Mouse (Mus musculus): ENCODE results near the gene Tmem222. TPM values are rescaled to one million over a fixed set of nuclear protein-coding genes. Genes with fewer than 3 reads are reported as not detected.

Gene Tmem222
- total RNA-seq, 2 experiments from 2014 or later = 49.5 to 54.8 TPM

- DNase-seq = no peak
Measured at GRCm38 (mm10) chr4:133285950-133286349, 8.4 kb upstream of the Tmem222 start.

DNA sequence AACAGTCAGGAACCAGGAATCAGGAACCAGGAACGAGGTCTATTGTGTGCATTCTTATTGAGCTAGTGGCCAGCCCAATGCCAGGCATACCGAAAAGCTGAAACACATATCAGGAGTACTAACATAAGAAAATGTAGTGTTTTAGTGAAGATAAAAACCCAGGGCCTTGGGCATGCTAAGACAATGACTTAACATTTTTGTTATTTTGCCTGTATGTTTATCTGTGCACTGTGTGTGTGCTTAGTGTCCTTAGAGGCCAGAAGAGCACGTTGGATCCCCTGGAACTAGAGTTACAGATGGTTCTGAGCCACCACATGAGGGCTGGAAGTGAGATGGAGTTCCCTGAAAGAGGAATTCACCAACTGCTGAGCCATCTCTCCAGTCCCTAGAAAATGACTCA lies 7.7 kb upstream of the Tmem222 start:
- DNase-seq = no peak

DNA sequence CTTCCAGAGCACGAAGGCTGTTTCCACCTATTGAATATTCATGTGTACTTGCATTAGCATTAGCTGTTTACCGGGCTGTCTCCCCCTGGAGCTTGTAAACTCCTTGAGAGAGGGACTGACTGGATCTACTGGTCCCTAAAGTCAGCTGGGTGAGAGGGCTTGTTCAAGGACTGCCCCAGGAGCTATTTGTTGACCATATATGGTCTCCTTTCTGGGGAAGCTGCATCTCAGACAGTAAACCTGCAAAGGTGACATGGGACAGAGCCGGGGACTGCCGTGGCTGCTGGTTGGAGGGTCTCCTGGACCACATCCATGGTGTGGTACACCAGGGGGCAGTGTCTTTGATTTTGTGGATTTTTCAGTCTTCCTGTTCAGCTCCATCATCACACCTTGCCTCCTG lies 5.1 kb upstream of the Tmem222 start:
- DNase-seq = no peak

- peak; percentile 43 for DNase-seq
Measured at GRCm38 (mm10) chr4:133281951-133282481, 4.4 kb upstream of the Tmem222 start.

- DNase-seq = no peak
Measured at GRCm38 (mm10) chr4:133281513-133281912, 3.9 kb upstream of the Tmem222 start.

GRCm38 (mm10) chr4:133278482-133278881 lies 890 bp upstream of the Tmem222 start:
- DNase-seq = no peak

- DNase-seq = no peak
Measured at GRCm38 (mm10) chr4:133278067-133278466, 475 bp upstream of the Tmem222 start.

DNA sequence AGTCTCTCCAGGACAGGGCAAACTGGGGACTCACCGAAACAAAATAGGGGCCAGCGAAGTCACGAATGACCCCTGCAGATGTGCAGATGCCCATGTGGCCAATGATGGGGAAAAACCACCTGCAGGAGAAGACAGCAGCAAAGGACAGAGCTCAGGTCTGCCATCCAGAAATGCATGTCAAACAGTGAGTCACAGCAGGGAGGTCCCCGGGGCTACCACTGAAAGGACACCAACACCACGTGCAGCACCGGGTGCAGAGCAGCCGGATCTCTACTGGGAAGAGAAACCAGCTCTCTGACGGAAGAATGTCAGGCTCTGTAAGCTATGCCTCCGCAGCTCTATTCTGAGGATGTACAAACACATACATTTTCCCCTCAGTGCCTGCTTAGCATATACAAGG lies 6.7 kb downstream of the Tmem222 start:
- DNase-seq = no peak

DNA sequence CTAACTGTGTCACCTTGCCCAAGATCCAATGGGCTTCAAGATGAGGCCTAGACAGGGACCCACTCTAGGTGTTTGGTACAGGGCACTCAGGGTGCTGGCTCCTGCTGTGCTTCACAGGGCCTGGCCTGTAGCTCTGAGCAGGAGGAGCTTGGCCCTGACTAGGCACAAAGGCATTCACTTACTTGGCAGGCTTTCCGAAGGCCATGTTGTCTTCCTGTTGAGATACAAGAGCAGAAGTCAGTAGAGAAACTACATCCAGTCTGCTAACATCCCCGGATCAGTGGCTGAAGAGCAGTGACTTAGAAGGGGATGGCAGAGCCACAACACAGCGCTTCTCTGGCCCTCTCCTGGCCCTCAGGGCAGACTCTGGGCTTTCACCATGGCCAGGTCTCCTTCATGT lies 8.0 kb downstream of the Tmem222 start:
- DNase-seq = peak; percentile 79

GRCm38 (mm10) chr4:133268931-133269330 lies 8.7 kb downstream of the Tmem222 start:
- DNase-seq = no peak

DNA sequence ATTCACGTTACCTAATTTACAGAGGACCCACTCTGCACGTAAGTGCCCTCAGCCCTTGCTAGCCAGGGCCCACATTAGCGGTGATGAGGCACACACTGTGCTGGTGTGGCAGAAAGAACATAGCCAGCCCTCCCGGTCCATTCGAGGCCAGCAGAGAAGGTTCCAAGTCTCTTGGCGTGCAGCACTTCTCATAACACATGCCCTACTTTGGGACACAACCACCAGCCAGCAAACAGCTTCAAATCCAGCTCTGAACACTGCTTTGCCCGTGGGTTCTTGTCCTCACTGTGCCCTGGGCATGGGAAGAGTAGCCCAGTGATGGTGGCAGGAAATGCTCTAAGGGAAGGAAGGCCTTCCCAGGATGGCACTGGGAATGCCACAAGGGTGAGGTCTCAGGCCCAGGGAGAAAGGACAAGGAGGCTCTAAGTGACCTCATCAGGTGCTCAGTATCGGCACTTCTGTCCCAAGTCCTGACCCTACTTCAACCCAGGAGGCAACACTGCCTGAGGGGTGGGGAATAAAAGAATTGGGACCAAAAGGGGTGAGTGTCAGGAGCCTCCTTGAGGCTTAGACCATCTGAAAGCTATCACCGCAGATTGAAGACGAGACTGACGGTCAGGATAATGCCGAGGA lies 11.2 kb downstream of the Tmem222 start:
- peak; percentile 55 for DNase-seq

GRCm38 (mm10) chr4:133265759-133266158 lies 11.8 kb downstream of the Tmem222 start:
- no peak for DNase-seq

DNA sequence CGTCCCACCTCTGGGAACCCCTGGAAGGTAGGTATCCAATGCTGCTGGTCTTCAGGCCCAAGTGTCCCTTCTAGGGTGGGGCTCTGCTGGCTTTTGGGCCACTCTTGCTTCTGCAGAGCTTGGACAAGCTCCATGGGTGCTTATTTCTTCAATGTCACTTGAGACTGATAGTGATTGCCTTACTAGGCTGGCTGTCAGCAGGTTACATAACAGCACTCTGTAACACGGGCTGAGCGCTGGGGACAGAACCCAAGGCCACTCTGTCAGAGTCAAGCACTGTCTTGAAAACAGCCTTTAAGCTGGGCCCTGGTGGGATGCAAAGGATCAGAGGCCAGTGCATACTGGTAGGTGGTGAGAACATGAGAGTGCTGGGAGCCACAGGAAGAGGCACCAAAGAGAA lies 12.3 kb downstream of the Tmem222 start:
- peak; percentile 63 for DNase-seq

DNA sequence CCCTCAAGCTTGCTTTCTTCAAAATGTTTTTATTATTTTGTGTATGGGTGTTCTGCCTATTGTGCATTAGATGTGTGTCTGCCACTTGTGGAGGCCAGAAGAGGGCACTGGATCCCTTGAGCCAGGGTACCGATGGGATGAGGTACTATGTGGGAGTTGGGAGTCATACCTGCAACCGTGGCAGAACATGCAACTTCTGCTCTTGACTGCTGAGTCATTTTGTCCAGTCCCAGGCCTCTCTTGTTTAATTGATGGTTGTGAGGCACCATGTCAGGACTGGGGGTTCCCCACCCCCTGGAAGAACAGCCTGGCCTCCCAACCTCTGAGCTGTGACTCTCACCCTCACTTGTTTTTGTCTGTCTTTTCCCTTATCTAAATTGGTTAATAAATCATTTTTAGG lies 13.0 kb downstream of the Tmem222 start:
- DNase-seq = no peak

DNA sequence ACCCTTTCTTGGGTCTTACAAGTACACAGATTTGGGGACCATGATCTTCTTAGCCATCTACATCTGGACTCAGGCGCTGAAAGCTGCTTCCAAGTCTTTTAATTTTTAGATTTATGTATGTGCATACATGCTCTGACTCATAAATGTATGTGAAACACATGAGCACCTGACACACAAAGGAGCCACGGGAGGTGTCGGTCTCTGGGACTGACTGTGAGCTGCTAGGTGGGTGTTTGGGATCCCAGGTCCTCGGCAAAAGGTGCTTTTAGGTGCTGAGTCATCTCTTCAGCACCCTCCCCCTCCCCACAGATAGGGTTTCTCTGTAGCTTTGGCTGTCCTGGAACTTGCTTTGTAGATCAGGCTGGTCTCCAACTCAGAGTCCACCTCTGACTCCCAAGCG lies 13.8 kb downstream of the Tmem222 start:
- no peak for DNase-seq

DNA sequence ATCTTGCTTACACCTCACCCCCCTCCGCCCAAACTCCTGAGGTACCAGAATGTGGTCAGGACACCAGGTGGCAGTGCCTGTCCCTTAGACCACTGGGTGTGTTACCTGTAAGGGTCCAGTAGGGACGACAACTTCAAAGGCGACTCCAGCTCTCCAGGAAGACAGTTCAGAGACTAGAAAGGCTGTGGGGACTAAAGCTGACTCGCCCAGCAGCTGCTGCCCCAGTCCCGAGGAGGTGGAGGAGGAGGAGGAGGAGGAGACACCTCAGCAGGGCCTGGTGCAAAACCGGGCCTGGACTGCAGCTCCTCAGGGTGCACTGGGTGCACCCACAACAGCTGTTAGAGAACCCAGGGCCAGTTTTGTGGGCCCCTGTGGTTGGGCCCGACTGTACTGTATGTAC lies 14.7 kb downstream of the Tmem222 start, which contains the start of gene Sytl1:
Sytl1 (minus strand) TSS at position 232 of the 400 bp plus-strand sequence.
- DNase-seq = no peak

DNA sequence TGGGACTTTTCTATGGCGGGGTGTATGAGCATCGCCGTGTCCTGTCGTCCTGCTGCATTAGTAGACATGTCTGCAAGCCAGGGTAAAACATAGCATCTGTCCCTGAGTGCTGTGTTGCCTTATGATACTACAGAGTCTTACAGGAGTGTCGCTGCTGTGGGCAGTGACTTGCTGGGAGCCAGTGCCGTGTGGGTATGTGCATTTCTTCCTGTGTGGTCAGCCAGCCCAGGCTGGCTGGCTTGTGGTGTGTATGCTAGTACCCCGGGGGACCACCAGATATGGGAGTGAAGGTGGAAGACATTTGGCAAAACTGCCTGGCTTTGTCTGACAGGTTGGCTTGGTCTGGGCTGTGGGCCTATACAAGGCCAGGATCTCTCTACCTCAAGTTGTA lies 15.2 kb downstream of the Tmem222 start:
- DNase-seq = no peak

GRCm38 (mm10) chr4:133261641-133262374 lies 15.8 kb downstream of the Tmem222 start:
- no peak for DNase-seq

- DNase-seq = no peak
Measured at GRCm38 (mm10) chr4:133257798-133258408, 19.7 kb downstream of the Tmem222 start.

DNA sequence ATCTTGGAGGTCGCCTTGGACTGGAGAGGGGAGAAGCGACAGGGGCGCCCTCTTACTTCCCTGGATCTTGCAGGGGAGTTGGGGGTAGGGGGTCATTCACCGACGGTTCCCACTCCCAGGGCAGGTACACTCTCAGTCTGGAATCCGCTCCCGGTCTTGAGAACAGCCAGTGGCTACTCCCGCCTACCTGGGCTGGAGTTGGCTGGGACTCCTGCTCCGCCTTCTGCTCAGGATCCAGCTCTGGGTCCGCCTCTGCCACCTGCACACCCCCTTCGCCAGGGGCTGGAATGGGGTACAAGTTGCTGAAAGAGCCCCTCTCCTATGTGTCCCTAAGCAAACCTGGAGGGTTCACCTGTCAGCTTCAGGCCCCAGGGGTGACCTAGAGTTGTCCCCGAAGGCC lies 20.4 kb downstream of the Tmem222 start:
- peak; percentile 46 for DNase-seq

- no peak for DNase-seq
Measured at GRCm38 (mm10) chr4:133256820-133257219, 20.8 kb downstream of the Tmem222 start.

GRCm38 (mm10) chr4:133255392-133255791 lies 22.2 kb downstream of the Tmem222 start:
- DNase-seq = no peak

- peak; percentile 53 for DNase-seq
Measured at GRCm38 (mm10) chr4:133253412-133253811, 24.2 kb downstream of the Tmem222 start.

Data from adrenal gland, postnatal 10 days (tissue).